Mouse (Mus musculus) left cerebral cortex, adult 2 months (tissue): ENCODE measurements at regions not wholly inside any gene's neighbourhood (a gene's known extent, or its start where the extent isn't known, plus 50 kb on each side); places are given as distances from the start of the nearest gene placed in this dataset.
A peak's percentile ranks its signal among the peaks of the same experiment; 100 is the strongest.

Experiments
- DNase-seq, 2 experiments: peaks; one replicate each; pipeline ENCODE4 v3.0.0; 2021 to 2022; ENCODE audit warnings: low spot score in 2 of 2, mixed read lengths in 1 of 2; ENCODE audit errors: extremely low spot score in 1 of 2
- H3K27ac ChIP-seq: fragments of 200-600 bp; 2 replicates; pipeline ENCODE4 v1.8.1; 2022
- H3K4me3 ChIP-seq: fragments of 200-600 bp; 2 replicates; pipeline ENCODE4 v1.8.1; 2022
- CTCF ChIP-seq: fragments of 200-600 bp; IDR thresholded peaks from 2 replicates; pipeline ENCODE4 v1.8.1; 2022; ENCODE audit warnings: antibody characterized with exemption, mild to moderate bottlenecking, moderate library complexity
- intact Hi-C: fragments of 180-260 bp; cut with DNase I; formaldehyde crosslinking; loops from one replicate; pipeline ENCODE4 v1.15.1; 2025

GRCm38 (mm10) chr11:117059120-117059519 lies 55.8 kb upstream of the Sec14l1 start:
- no peak for DNase-seq
- H3K4me3 ChIP-seq: no peak overlapping the region
- TF ChIP-seq CTCF: no peak
- H3K27ac ChIP-seq: no peak overlapping the region
- intact Hi-C loops: loop anchor here (5.0 kb wide), 1 partner anchor 417 kb away; no protein-coding TSS in a partner anchor

GRCm38 (mm10) chr11:117059981-117060705 lies 54.8 kb upstream of the Sec14l1 start:
- no peak for TF ChIP-seq CTCF
- no peak overlapping the region for H3K4me3 ChIP-seq
- peak in 1 of 2 experiments; percentile 32 for DNase-seq
- intact Hi-C loops: loop anchor here (5.0 kb wide), 1 partner anchor 418 kb away; no protein-coding TSS in a partner anchor
- H3K27ac ChIP-seq: no peak overlapping the region; the same call in 1 of the 2 replicates

- H3K4me3 ChIP-seq: no peak overlapping the region
These were observed 54.1 kb upstream of the Sec14l1 start for GRCm38 (mm10) chr11:117060706-117061337.

GRCm38 (mm10) chr11:117062772-117063499 lies 52.0 kb upstream of the Sec14l1 start:
- TF ChIP-seq CTCF: no peak
- DNase-seq: peak; percentile 26 to 28
- H3K27ac ChIP-seq: no peak overlapping the region; the same call in 1 of the 2 replicates
- no peak overlapping the region for H3K4me3 ChIP-seq
- intact Hi-C loops: no loop called here

More at GRCm38 (mm10) chr11:117060706-117061337, 54.1 kb upstream of the Sec14l1 start:
- H3K27ac ChIP-seq: no peak overlapping the region
- no peak for DNase-seq
- no peak for TF ChIP-seq CTCF
- intact Hi-C loops: no loop called here
